Mouse (Mus musculus) gastrocnemius, adult 2 months (tissue): ENCODE data around the gene Bag6. TPM values are rescaled to one million over a fixed set of nuclear protein-coding genes. Genes with fewer than 3 reads are reported as not detected.
A peak's percentile ranks its signal among the peaks of the same experiment; 100 is the strongest.

Experiments
- DNase-seq: peaks from one replicate; pipeline ENCODE4 v3.0.0; 2022
- H3K27ac ChIP-seq: fragments of 200-600 bp; 2 replicates; pipeline ENCODE4 v1.8.1; 2022; ENCODE audit warnings: mild to moderate bottlenecking
- H3K4me3 ChIP-seq: fragments of 200-600 bp; 2 replicates; pipeline ENCODE4 v1.8.1; 2022; ENCODE audit warnings: mild to moderate bottlenecking, moderate library complexity
- CTCF ChIP-seq: fragments of 200-600 bp; IDR thresholded peaks from 2 replicates; pipeline ENCODE4 v1.8.1; 2022; ENCODE audit warnings: antibody characterized with exemption, mild to moderate bottlenecking, moderate library complexity
- intact Hi-C: fragments of 180-260 bp; cut with DNase I; formaldehyde crosslinking; loops from one replicate; pipeline ENCODE4 v1.15.1; 2025
- total RNA-seq, 2 experiments: library from RNA; stranded (reverse); gene quantifications; 2 replicates each; pipeline ENCODE4 v1.2.3; 2021

The Bag6 gene
- total RNA-seq, 2 experiments from 2014 or later = 233 to 244 TPM

DNA sequence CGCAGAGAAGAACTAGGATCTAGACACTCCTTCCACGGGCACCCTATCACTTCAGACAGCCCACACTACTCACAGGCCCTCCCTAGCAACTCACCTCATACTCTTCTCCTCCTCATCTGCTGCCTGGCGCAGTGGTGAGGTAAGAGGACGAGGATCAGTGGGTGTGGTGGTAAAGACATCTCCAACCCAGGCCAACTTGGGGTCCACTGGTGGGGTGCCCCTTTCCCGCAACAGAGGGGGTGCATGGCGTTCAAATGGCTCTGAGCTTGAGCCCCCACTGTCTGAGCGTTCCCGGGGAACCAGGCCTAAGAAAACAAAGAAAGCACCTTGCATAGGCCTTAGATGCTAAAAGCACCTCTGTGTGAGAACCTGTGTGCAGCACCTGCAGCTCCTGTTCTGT is 22.3 kb downstream of the Bag6 start:
- DNase-seq = no peak
- Histone ChIP-seq H3K4me3 (no peak overlapping the region), H3K27ac (no peak overlapping the region)
- no peak for TF ChIP-seq CTCF
- intact Hi-C loops = no loop called here

DNA sequence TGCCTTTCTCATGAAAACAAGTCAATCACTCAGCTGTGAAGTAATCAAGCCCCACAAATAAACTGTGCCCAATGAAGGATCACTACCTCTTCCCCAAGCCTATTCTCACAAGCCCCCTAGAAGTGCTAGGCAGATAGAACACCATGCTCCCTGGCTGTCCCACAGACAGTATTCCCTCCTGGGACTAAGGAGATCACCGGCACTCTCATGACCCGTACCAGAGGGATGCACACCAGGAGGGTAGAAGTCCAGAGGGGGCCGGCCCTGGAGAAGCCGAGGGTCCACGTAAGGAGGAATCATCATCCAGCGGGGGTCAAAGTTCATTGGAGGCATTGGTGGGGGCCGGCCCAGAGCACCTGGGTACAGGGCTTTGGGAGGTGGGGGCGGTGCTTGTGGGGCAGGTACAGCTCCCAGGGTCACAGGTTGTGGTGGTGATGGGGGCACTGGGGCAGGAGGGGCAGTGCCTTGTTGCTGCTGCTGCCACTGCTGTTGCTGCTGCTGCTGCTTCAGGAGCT is 22.7 kb downstream of the Bag6 start:
- H3K4me3 ChIP-seq = no peak overlapping the region
- DNase-seq = no peak
- intact Hi-C loops = no loop called here
- no peak overlapping the region for H3K27ac ChIP-seq
- TF ChIP-seq CTCF = no peak

DNA sequence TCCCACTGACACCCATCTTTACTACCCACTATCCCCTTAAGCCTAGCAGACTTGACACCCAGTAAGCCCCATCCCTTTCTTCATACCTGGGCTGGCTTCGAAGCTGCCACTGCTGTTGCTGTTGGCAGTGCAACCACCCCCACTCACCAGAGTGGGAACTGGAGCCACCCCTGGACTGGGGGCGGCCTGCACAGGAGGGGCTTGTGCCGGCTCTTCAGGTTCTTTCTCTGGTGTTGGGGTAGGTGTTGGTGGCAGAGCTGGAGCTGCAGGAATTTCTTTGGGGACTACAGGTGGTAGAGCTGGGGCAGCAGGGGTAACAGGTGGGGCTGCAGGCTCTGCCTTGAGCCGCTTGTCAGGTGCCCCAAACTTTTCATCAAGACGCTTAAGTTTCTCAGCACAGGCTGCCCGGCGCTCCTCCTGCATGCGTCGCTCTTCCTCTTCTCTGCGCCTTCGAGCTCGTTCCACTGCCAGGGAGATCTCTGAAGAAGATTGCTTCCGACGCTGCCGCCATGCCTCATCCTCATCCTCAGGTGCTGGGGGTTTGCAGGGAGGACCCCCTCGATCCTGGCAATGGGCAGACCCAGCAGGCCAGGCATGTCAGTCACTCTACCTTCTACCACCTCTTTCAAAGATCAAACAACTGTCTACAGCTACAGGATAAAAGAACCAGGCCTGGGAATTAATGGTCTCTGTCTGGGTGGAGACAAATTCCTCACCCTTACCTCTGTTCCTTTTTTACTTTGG is 24.0 kb downstream of the Bag6 start:
- TF ChIP-seq CTCF = no peak
- DNase-seq = no peak
- H3K27ac ChIP-seq = no peak overlapping the region
- intact Hi-C loops = no loop called here
- H3K4me3 ChIP-seq = no peak overlapping the region

DNA sequence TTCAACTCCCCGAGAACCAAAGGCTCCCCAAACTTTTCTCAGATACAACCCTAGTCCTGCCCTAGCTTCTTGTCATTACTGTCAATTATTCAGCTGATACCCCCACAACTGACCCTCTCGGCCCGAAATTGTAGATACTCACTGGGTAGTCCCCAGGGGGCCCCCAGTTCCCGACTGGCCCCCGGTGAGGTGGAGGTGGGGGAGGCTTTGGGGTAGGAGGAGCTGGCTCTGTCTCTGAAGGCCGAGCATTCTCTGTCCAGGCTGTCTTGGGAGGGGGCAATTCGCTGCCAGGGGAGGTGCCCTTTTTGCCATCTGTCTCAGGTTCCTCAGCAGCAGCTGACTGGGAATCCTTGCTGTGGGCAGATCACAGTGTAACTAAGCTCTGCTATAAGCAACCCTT is 24.7 kb downstream of the Bag6 start:
- intact Hi-C loops = no loop called here
- no peak for TF ChIP-seq CTCF
- no peak overlapping the region for H3K4me3 ChIP-seq
- no peak overlapping the region for H3K27ac ChIP-seq
- DNase-seq = no peak

DNA sequence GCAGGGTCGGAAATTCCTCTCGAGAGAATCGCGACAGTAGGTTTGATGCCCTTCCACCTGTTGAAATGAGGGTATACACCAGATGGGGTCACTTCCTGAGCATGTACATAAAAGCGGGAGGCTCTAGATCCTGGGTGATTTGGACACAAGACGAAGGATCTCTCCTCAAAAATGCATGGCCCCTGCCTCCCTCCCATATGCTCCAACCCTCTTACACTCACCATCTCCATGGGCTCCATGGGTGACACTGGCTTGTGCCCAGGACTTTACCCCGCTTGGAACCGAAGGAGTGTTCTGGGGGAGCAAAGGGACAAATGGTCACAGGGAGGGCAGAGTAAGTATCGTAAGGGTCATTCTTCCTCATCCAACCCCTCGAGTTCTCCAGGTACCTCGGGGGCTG is 26.4 kb downstream of the Bag6 start:
- intact Hi-C loops = no loop called here

DNA sequence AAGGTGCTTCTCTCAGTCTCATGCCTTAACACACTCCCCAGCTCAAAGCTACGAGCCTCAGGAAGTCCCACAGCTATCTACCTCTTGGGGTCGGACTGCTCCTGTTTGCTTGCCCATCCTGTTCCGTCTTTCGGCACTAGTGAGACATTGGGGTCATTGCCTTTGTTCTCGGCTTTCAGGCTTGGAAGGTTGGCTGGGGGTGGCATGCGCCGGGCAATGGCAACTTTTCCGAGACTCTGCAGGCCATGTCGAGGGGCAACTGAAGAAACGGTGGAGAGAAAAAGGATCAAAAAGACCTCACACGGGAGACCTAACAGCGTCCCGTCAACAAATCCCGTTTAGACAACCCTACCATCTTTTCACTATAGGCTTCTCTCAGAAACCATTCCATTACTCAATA is 27.1 kb downstream of the Bag6 start:
- intact Hi-C loops = no loop called here
- peak overlapping the region; percentile 98 for H3K4me3 ChIP-seq
- DNase-seq = no peak
- no peak for TF ChIP-seq CTCF
- no peak overlapping the region for H3K27ac ChIP-seq

More for the DNA sequence above, 26.4 kb downstream of the Bag6 start:
- DNase-seq = no peak
- Histone ChIP-seq H3K4me3 (no peak overlapping the region), H3K27ac (no peak overlapping the region)
- TF ChIP-seq CTCF = no peak

DNA sequence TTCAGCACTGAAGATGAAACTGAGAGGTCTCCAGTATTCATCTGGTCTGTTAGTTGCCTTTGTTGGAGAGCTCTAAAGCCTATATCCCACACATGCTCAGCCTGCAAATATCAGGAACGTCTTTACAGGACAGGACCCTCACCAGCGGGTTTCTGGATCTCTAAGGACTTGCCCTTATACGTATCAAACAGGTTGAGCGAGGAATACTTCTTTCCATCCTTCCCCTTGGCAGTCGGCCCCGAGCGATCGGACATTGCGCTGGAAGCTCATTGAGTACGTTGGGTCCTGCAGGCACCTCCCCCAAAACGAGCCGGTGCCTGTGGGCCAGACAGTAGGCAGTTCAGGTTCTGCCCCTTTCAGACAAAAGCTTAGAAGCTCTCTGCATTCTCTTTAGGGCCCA is 27.8 kb downstream of the Bag6 start:
- DNase-seq = peak; percentile 52
- Histone ChIP-seq H3K4me3 (peak overlapping the region; percentile 98), H3K27ac (peak overlapping the region; percentile 100)
- intact Hi-C loops = loop anchor here (1.0 kb wide), 1 partner anchor 25 kb away; no protein-coding TSS in a partner anchor
- no peak for TF ChIP-seq CTCF

DNA sequence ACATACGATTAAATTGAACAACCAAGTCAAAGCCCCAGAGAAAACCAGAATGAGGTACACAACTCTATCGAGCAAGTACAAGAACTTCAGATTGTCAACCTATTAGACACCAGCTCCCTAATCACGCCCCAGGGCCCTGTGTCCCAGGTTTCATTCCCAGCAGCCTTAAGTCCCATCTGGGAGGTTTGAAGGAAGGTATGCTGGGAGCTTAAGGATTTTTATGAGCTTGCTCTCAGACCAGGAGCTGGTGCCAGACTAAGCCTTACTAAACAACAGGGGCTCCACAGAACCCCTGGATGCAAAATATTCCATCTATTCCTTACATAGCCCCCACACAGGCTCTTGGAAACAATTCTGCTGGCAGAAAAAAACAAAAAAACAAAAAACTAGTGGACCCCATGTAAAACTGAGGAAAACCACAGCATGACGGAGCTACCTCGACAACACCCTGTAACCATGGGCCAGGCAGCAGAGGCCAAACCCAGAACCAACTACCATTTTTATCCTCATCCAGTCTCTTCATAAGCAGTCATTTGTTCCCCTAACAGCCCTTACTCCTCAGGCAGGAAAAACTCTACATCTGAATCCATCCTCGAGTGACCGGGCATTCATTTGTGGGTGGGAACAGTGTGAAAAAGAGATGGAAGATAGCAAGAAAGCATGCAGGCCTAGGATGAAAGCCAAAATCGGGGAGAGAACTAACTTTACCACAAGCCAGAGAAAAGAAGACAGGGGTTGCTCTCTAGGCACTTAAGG is 28.5 kb downstream of the Bag6 start:
- Histone ChIP-seq H3K27ac (peak overlapping the region; percentile 100), H3K4me3 (peak overlapping the region; percentile 98)
- no peak for TF ChIP-seq CTCF
- DNase-seq = no peak
- intact Hi-C loops = loop anchor here (1.0 kb wide), 1 partner anchor 26 kb away; no protein-coding TSS in a partner anchor

DNA sequence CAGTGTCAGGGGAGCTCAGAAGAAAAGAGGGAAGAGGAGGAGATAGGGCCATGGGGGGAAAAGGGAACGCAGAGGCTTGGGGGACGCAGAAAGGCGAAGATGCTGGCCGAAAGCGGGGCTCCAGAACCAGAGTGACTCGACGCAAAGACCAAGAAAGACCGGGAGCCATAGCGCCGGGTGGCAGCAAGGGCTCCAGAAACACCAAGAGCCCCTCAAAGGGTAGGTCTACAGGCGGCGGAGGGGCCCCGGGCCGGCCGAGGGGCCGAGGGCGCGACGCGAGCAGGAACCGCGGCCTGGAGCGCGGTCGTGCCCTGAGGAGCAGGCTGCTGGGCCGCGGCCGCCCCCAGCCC is 29.2 kb downstream of the Bag6 start:
- DNase-seq = no peak
- peak overlapping the region; percentile 100 for H3K27ac ChIP-seq
- intact Hi-C loops = no loop called here
- TF ChIP-seq CTCF = no peak
- peak overlapping the region; percentile 98 for H3K4me3 ChIP-seq

DNA sequence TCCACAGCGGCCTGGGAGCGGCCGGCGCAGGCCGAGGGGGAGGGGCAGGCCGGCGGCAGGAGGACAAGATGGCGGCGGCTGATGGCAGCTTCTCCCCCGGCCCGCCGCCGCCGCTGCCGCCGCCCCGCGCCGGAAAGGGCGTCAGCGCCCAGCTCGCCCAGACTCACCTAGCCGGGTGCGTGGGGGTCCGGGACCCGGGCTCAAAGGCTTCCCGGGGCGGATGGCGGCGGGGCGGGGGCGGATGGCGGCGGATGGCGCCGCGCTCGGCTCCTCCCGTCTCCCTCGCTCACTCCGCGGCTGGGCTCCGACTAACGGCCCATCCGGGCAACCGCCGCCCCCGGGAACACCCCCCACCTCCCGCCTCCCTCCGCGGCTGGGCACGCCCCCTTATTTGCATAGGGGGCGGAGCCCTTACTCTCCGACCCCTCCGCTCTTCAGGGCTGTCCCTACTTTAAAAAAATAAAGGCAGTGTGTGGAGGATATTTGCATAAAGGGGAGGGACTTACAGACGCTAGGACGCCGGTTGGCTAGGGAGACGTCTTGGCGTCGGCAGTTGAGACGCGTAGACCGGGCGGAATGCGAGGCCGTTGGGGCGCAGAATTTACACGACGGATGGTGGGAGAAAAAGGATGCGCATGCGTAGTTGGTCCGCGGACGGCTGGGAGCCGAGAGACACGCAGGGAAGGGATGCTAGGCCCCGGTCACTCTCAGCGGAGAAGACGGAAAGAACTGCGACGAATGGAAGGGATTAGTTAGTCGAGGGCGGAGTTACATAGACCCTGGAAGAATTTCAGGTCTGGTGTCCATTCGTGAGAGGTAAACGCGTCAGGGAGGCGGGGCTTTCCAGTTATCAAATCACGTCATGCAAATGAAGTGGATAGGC is 29.8 kb downstream of the Bag6 start, which contains the start of gene Prrc2a:
Gene Prrc2a, minus strand, starts transcription at position 330 of the 883 bp plus-strand sequence.
- Histone ChIP-seq H3K27ac (peak within 1 kb of the TSS; percentile 100), H3K4me3 (peak within 1 kb of the TSS; percentile 98)
- intact Hi-C loops = no loop called here
- DNase-seq = peak; percentile 99
- TF ChIP-seq CTCF = no peak

DNA sequence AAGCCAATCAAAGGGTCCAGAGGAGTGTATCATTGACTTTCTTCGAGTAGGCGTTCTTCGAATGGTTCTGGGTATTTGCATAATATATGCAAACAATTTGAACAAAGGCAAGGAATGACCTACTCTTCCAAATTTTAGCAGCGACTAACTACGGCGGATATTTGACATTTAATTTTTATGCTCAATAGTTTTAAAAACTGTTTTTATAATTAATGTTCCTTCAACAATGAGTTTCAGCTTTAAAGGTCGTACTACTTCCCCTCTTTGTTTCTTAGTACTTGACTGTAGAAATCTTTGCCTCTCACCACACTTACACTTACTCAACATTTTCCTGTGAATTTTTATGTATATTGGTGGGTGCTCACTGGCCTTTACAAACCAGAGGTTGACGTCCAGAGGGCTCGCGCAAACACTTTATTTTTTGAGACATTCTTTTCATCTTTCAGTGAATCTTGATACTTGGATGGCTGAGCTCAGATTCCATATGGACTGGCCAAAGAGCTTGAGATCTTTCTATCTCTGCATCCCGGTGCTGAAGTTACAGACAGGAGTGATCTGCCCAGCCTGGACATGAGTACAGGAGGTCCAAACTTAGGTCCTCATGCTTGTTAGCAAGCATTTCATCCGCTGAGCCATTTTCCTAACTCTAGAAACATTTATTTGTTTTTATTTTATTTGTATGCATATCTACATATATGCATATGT is 30.6 kb downstream of the Bag6 start:
- intact Hi-C loops = no loop called here

More for the DNA sequence above, 30.6 kb downstream of the Bag6 start:
- TF ChIP-seq CTCF = no peak
- H3K4me3 ChIP-seq = peak overlapping the region; percentile 98
- peak overlapping the region; percentile 100 for H3K27ac ChIP-seq
- no peak for DNase-seq
